Mouse (Mus musculus) heart, adult 2 months (tissue): ENCODE measurements around the gene Hist1h3a.

ENCODE experiments used
- CTCF ChIP-seq: fragments of 200-600 bp; IDR thresholded peaks from 2 replicates; pipeline ENCODE4 v1.8.1; 2022; ENCODE audit warnings: antibody characterized with exemption, mild to moderate bottlenecking, moderate library complexity
- EP300 ChIP-seq: fragments of 200-500 bp; IDR thresholded peaks from 2 replicates; pipeline ENCODE4 v1.6.1; 2011; ENCODE audit warnings: low read depth, low read length, control low read depth; ENCODE audit not compliant: insufficient read depth
- POLR2A ChIP-seq: fragments of 200-500 bp; IDR thresholded peaks from 2 replicates; pipeline ENCODE4 v1.6.1; 2011; ENCODE audit warnings: mild to moderate bottlenecking, low read depth, low read length, control low read depth; ENCODE audit not compliant: insufficient read depth

DNA sequence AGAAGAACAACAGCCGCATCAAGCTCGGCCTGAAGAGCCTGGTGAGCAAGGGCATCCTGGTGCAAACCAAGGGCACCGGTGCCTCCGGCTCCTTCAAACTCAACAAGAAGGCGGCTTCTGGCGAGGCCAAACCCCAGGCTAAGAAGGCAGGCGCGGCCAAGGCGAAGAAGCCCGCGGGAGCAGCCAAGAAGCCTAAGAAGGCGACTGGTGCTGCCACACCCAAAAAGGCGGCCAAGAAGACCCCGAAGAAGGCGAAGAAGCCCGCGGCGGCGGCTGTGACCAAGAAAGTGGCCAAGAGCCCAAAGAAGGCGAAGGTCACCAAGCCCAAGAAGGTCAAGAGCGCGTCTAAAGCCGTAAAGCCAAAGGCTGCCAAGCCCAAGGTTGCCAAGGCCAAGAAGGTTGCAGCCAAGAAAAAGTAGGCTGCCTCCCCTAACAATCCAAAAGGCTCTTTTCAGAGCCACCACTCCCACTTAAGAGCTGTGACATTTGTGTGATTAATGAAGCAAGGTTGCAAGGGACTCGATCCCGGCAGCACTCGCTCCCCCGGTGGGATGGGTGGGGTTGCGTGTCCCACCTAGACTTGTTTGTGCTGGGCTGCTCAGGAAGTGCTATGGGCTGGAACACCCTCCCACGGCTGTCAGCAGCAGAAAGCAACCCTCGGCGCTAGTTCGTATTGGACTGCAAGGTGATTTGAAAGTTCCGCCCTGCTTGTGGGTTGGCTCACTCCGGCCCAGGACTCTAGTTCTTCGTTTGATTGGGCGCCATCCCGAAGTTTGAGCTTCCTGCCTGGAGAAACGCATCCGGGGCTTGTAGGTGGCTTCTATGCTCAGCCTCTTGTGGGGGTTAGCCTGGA, 22.9 kb downstream of the Hist1h3a start:
- 0 out of 2 replicates have a peak, but pooled peaks have one; percentile 15 for TF ChIP-seq CTCF
- peak; percentile 92 for TF ChIP-seq POLR2A
- peak; percentile 77; the same call in 1 of the 2 replicates for TF ChIP-seq EP300
